Mouse (Mus musculus): ENCODE measurements around the gene Hist1h3c. TPM values are rescaled to one million over a fixed set of nuclear protein-coding genes. Genes with fewer than 3 reads are reported as not detected.

Hist1h3c gene
- total and polyA plus RNA-seq, 2 experiments from 2014 or later: 420 TPM; not detected in 1

DNA sequence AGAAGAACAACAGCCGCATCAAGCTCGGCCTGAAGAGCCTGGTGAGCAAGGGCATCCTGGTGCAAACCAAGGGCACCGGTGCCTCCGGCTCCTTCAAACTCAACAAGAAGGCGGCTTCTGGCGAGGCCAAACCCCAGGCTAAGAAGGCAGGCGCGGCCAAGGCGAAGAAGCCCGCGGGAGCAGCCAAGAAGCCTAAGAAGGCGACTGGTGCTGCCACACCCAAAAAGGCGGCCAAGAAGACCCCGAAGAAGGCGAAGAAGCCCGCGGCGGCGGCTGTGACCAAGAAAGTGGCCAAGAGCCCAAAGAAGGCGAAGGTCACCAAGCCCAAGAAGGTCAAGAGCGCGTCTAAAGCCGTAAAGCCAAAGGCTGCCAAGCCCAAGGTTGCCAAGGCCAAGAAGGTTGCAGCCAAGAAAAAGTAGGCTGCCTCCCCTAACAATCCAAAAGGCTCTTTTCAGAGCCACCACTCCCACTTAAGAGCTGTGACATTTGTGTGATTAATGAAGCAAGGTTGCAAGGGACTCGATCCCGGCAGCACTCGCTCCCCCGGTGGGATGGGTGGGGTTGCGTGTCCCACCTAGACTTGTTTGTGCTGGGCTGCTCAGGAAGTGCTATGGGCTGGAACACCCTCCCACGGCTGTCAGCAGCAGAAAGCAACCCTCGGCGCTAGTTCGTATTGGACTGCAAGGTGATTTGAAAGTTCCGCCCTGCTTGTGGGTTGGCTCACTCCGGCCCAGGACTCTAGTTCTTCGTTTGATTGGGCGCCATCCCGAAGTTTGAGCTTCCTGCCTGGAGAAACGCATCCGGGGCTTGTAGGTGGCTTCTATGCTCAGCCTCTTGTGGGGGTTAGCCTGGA, 6.1 kb downstream of the Hist1h3c start:
- H3K9ac ChIP-seq (replicated peaks; ENCODE audit: low read length, poor library complexity, severe bottlenecking): peak overlapping the region; percentile 55
- H3K27ac ChIP-seq (ENCODE audit: low read depth, low read length): peak overlapping the region; percentile 78
- peak; percentile 89 for ATAC-seq (ENCODE audit: low FRiP score)
- H3K4me3 ChIP-seq (ENCODE audit: low read depth, low read length): peak overlapping the region; percentile 56
- TF ChIP-seq CTCF (IDR thresholded peaks at IDR 0.05): no peak
- H3K36me3 ChIP-seq (ENCODE audit: insufficient read depth, low read length): no peaks in the 10 kb centered on the region
- no peaks in the 10 kb centered on the region for H3K9me3 ChIP-seq (ENCODE audit: low read length)
- 1% methylated on average over 39 of the region's 39 CpGs for WGBS
- peak overlapping the region; percentile 99 for H3K4me2 ChIP-seq (ENCODE audit: low read depth, low read length, poor library complexity, severe bottlenecking)
- DNase-seq (ENCODE audit: low spot score): peak; percentile 97
- H3K27me3 ChIP-seq (ENCODE audit: insufficient read depth, low read length): no peaks in the 10 kb centered on the region
- H3K4me1 ChIP-seq (ENCODE audit: insufficient read depth, low read length): no peaks in the 10 kb centered on the region

DNA sequence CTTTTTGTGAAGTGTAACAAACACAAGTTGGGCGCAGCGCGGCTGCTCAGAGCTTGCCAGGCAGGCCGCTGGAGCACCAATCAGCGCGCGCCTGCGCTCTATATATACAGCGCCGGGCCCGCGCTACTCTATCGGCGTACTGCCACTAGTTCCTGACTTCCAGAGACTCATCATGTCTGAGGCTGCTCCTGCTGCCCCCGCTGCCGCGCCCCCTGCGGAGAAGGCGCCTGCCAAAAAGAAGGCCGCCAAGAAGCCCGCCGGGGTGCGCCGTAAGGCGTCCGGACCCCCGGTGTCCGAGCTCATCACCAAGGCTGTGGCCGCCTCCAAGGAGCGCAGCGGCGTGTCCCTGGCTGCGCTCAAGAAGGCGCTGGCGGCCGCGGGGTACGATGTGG, 6.7 kb downstream of the Hist1h3c start, which contains the start of gene Hist1h1c:
Gene Hist1h1c, plus strand, starts transcription at position 132 of the 392 bp plus-strand sequence.
- ATAC-seq (ENCODE audit: low FRiP score): peak; percentile 94
- peak within 1 kb of the TSS; percentile 55 for H3K9ac ChIP-seq (replicated peaks; ENCODE audit: low read length, poor library complexity, severe bottlenecking)
- peak within 1 kb of the TSS; percentile 99 for H3K4me2 ChIP-seq (ENCODE audit: low read depth, low read length, poor library complexity, severe bottlenecking)
- under 1% methylated on average over 30 of the region's 38 CpGs for WGBS
- no peaks in the 10 kb centered on the region for H3K27me3 ChIP-seq (ENCODE audit: insufficient read depth, low read length)
- peak; percentile 93 for DNase-seq (ENCODE audit: low spot score)
- H3K4me1 ChIP-seq (ENCODE audit: insufficient read depth, low read length): no peaks in the 10 kb centered on the region
- H3K9me3 ChIP-seq (ENCODE audit: low read length): no peaks in the 10 kb centered on the region
- H3K4me3 ChIP-seq (ENCODE audit: low read depth, low read length): peak within 1 kb of the TSS; percentile 56
- TF ChIP-seq CTCF (IDR thresholded peaks at IDR 0.05): no peak
- H3K27ac ChIP-seq (ENCODE audit: low read depth, low read length): peak within 1 kb of the TSS; percentile 78
- no peaks in the 10 kb centered on the region for H3K36me3 ChIP-seq (ENCODE audit: insufficient read depth, low read length)

DNA sequence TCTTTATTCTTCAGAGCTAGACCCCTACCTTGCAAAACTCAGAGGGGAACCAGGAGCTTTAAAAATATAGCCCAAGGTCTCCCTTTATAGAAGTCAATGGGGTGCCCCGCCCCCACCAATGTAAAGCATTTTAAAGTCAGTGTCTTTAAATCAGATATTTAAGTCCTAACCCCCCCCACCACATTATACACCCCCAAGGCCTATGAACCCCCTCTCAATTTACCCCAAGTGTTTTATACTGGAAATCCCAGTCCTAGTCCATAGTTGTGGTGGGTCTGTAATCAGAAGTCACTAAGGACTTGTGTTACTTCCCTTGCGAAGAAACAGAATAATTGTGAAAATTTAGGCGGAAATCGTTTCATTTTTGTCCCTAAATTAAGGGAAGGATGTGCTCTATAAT, 7.4 kb downstream of the Hist1h3c start:
- Histone ChIP-seq H3K4me1 (ENCODE audit: insufficient read depth, low read length) (no peaks in the 10 kb centered on the region), H3K9me3 (ENCODE audit: low read length) (no peaks in the 10 kb centered on the region), H3K9ac (replicated peaks; ENCODE audit: low read length, poor library complexity, severe bottlenecking) (peak overlapping the region; percentile 55; the same call in 1 of the 2 replicates), H3K27me3 (ENCODE audit: insufficient read depth, low read length) (no peaks in the 10 kb centered on the region), H3K27ac (ENCODE audit: low read depth, low read length) (peak overlapping the region; percentile 78), H3K36me3 (ENCODE audit: insufficient read depth, low read length) (no peaks in the 10 kb centered on the region), H3K4me3 (ENCODE audit: low read depth, low read length) (peak overlapping the region; percentile 56), H3K4me2 (ENCODE audit: low read depth, low read length, poor library complexity, severe bottlenecking) (peak overlapping the region; percentile 99)
- WGBS: 24% methylated on average over 4 of the region's 4 CpGs
- DNase-seq (ENCODE audit: low spot score) (no peak), ATAC-seq (ENCODE audit: low FRiP score) (no peak)
- TF ChIP-seq CTCF (IDR thresholded peaks at IDR 0.05): no peak

DNA sequence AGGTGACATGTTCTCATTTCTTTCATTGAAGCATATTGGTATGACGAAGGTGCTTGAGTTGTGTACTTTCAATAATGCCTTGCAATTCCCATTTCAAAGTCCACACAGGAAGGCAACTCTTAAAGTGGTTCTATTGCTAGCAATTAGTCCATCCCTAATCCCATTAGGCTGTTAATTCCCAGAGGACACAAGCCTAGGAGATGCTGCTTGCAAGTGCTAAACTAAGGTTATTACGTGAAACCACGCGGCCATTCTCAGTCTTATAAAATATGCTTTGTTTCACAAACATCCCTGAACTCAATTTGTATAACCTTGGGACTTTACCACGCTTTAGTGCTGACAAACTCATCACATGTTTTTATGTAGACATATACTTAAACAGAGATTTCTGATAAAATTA, 8.3 kb downstream of the Hist1h3c start:
- DNase-seq (ENCODE audit: low spot score) (no peak), ATAC-seq (ENCODE audit: low FRiP score) (no peak)
- no peaks in the 10 kb centered on the region for H3K27me3 ChIP-seq (ENCODE audit: insufficient read depth, low read length)
- H3K4me1 ChIP-seq (ENCODE audit: insufficient read depth, low read length): no peaks in the 10 kb centered on the region
- H3K4me2 ChIP-seq (ENCODE audit: low read depth, low read length, poor library complexity, severe bottlenecking): no peak overlapping the region
- H3K36me3 ChIP-seq (ENCODE audit: insufficient read depth, low read length): no peaks in the 10 kb centered on the region
- H3K9ac ChIP-seq (replicated peaks; ENCODE audit: low read length, poor library complexity, severe bottlenecking): no peak overlapping the region
- TF ChIP-seq CTCF (IDR thresholded peaks at IDR 0.05): no peak
- no peak overlapping the region for H3K4me3 ChIP-seq (ENCODE audit: low read depth, low read length)
- 65% methylated on average over 5 of the region's 5 CpGs for WGBS
- H3K9me3 ChIP-seq (ENCODE audit: low read length): no peaks in the 10 kb centered on the region
- H3K27ac ChIP-seq (ENCODE audit: low read depth, low read length): no peak overlapping the region

DNA sequence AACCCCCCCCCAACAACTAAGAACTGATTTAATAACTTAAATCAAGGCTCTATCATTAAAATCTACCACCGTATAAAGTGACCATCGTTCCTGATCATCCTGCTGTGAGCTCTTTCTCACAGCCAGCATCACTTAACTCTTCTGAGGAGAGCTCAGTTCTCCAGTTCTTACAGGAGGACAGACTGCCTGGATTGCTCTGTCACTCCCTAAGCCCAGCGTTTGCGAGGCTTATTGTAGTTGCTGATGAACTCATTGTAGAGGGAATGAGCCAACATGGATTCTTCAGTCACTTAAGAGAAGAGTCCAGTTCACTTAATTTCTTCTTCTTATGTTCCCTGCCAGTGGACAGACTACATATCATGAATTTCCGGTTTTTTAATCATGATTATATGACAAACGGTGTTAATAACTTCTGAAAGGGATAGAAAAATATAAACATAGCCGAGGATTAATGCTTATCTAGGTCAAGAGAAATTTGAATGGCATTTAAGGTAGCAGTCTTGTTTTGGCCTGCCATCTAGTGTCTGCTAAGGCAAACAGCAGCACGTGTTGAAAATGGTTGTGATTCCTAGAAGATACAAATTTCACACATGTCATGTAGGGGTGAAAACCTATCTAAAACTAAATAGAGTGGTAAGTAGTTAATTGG, 13.1 kb downstream of the Hist1h3c start:
- TF ChIP-seq CTCF (IDR thresholded peaks at IDR 0.05): peak; percentile 91
- H3K9ac ChIP-seq (replicated peaks; ENCODE audit: low read length, poor library complexity, severe bottlenecking): no peak overlapping the region
- no peaks in the 10 kb centered on the region for H3K4me1 ChIP-seq (ENCODE audit: insufficient read depth, low read length)
- 21% methylated on average over 8 of the region's 8 CpGs for WGBS
- peak; percentile 69 for DNase-seq (ENCODE audit: low spot score)
- ATAC-seq (ENCODE audit: low FRiP score): 0 out of 2 replicates have a peak, but pooled peaks have one; percentile 66
- no peaks in the 10 kb centered on the region for H3K9me3 ChIP-seq (ENCODE audit: low read length)
- no peaks in the 10 kb centered on the region for H3K27me3 ChIP-seq (ENCODE audit: insufficient read depth, low read length)
- no peak overlapping the region for H3K27ac ChIP-seq (ENCODE audit: low read depth, low read length)
- no peak overlapping the region for H3K4me3 ChIP-seq (ENCODE audit: low read depth, low read length)
- no peaks in the 10 kb centered on the region for H3K36me3 ChIP-seq (ENCODE audit: insufficient read depth, low read length)
- H3K4me2 ChIP-seq (ENCODE audit: low read depth, low read length, poor library complexity, severe bottlenecking): no peak overlapping the region

DNA sequence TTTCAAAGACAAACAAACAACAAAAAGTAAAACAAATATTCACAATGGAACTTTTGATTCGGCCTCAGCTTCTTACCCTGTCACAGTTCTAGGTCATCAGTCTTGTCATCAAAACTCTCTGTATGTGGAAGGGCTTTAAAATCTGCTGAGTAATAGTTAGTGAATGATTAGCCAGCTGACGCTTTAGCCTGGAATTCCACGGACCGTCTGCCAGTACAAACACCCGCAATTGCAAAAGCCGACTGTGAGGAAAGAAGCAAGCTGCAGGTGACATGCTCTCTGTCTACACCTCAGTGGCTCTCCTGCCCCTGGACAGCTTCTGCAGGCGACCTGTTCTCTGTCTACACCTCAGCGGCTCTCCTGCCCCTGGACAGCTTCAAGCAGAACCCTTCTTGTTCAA, 14.9 kb downstream of the Hist1h3c start:
- H3K27me3 ChIP-seq (ENCODE audit: insufficient read depth, low read length): no peaks in the 10 kb centered on the region
- 61% methylated on average over 8 of the region's 8 CpGs for whole genome bisulfite sequencing
- no peak for DNase-seq (ENCODE audit: low spot score)

More for the DNA sequence above, 14.9 kb downstream of the Hist1h3c start:
- Histone ChIP-seq H3K36me3 (ENCODE audit: insufficient read depth, low read length) (no peaks in the 10 kb centered on the region), H3K4me3 (ENCODE audit: low read depth, low read length) (no peak overlapping the region), H3K9me3 (ENCODE audit: low read length) (no peaks in the 10 kb centered on the region), H3K27ac (ENCODE audit: low read depth, low read length) (no peak overlapping the region), H3K4me2 (ENCODE audit: low read depth, low read length, poor library complexity, severe bottlenecking) (no peak overlapping the region), H3K4me1 (ENCODE audit: insufficient read depth, low read length) (no peaks in the 10 kb centered on the region), H3K9ac (replicated peaks; ENCODE audit: low read length, poor library complexity, severe bottlenecking) (no peak overlapping the region)
- no peak for ATAC-seq (ENCODE audit: low FRiP score)
- TF ChIP-seq CTCF (IDR thresholded peaks at IDR 0.05): no peak
